Mouse (Mus musculus) CH12.LX (cell line): ENCODE data around the gene Rhbdl1. TPM values are rescaled to one million over a fixed set of nuclear protein-coding genes. Genes with fewer than 3 reads are reported as not detected.

ENCODE experiments used
- DNase-seq: peaks from one replicate; pipeline ENCODE4 v3.0.0-alpha.2; 2013; ENCODE audit errors: extremely low read depth
- H3K27ac ChIP-seq: 2 replicates; pipeline ENCODE4 v1.5.1; 2012; ENCODE audit warnings: low read depth, mild to moderate bottlenecking, control low read depth, moderate library complexity; ENCODE audit not compliant: insufficient read depth
- H3K27me3 ChIP-seq: replicated peaks from 2 replicates; pipeline ENCODE3; 2012; ENCODE audit warnings: inconsistent platforms
- H3K36me3 ChIP-seq, 2 experiments: replicated peaks in 1 of 2; 2 replicates each; pipeline versions ENCODE3 to v1.6.1; 2012; ENCODE audit warnings: inconsistent platforms in 1 of 2, low read length in 1 of 2, mild to moderate bottlenecking in 1 of 2, mixed read lengths in 1 of 2, moderate library complexity in 1 of 2; ENCODE audit not compliant: control insufficient read depth in 1 of 2, insufficient read depth in 1 of 2
- H3K4me1 ChIP-seq, 2 experiments: 2 replicates each; pipeline ENCODE4 v1.6.1; 2012; ENCODE audit warnings: inconsistent platforms in 1 of 2, moderate library complexity in 1 of 2; ENCODE audit not compliant: insufficient read depth in 2 of 2, control insufficient read depth in 1 of 2
- H3K4me2 ChIP-seq: 2 replicates; pipeline ENCODE4 v1.6.1; 2012; ENCODE audit warnings: low read depth, mild to moderate bottlenecking, control low read depth; ENCODE audit not compliant: poor library complexity, insufficient read depth, severe bottlenecking
- H3K4me3 ChIP-seq, 3 experiments: fragments of 150-350 bp in 1 of 3; sonication (generic) in 1 of 3; replicated peaks in 1 of 3; 2 replicates each; pipeline versions ENCODE3 to v1.5.1; 2011 to 2012; ENCODE audit warnings: low read depth in 2 of 3, low read length in 2 of 3, mild to moderate bottlenecking in 2 of 3, moderate library complexity in 2 of 3, control low read depth in 1 of 3, improper control_type of control experiment in 1 of 3, inconsistent platforms in 1 of 3, mixed read lengths in 1 of 3; ENCODE audit not compliant: poor library complexity in 1 of 3
- H3K79me2 ChIP-seq: replicated peaks from 2 replicates; pipeline ENCODE4 v1.6.1; 2012; ENCODE audit warnings: mild to moderate bottlenecking, moderate library complexity; ENCODE audit not compliant: control insufficient read depth, poor library complexity, insufficient read depth, severe bottlenecking; ENCODE audit errors: extremely low read depth
- H3K9ac ChIP-seq: 2 replicates; pipeline ENCODE4 v1.6.1; 2012; ENCODE audit warnings: low read depth, mild to moderate bottlenecking, control low read depth, moderate library complexity; ENCODE audit not compliant: insufficient read depth
- H3K9me3 ChIP-seq: replicated peaks from 2 replicates; pipeline ENCODE3; 2012; ENCODE audit warnings: low read length, inconsistent platforms, mixed read lengths
- ELF1 ChIP-seq: IDR thresholded peaks from 2 replicates; pipeline ENCODE4 v1.6.1; 2014; ENCODE audit warnings: low read depth, mild to moderate bottlenecking, inconsistent platforms, low read length, improper control_type of control experiment
- ETS1 ChIP-seq: conservative IDR thresholded peaks from 2 replicates; pipeline ENCODE4 v1.6.1; 2012; ENCODE audit warnings: low read depth, mild to moderate bottlenecking, inconsistent platforms, low read length, improper control_type of control experiment, moderate library complexity
- MAX ChIP-seq: IDR thresholded peaks from 2 replicates; pipeline ENCODE4 v1.6.1; 2011; ENCODE audit warnings: low read length, improper control_type of control experiment
- MYC ChIP-seq: IDR thresholded peaks from 2 replicates; pipeline ENCODE4 v1.6.1; 2011; ENCODE audit warnings: low read depth, mild to moderate bottlenecking, improper control_type of control experiment, low read length
- NELFE ChIP-seq: IDR thresholded peaks from 2 replicates; pipeline ENCODE4 v1.6.1; 2011; ENCODE audit warnings: low read depth, low read length, improper control_type of control experiment
- POLR2AphosphoS2 ChIP-seq: IDR thresholded peaks from 2 replicates; pipeline ENCODE4 v1.6.1; 2011; ENCODE audit warnings: low read depth, low read length, improper control_type of control experiment
- SIN3A ChIP-seq: IDR thresholded peaks from 2 replicates; pipeline ENCODE4 v1.6.1; 2012; ENCODE audit warnings: low read length, improper control_type of control experiment, inconsistent platforms
- SMC3 ChIP-seq: IDR thresholded peaks from 2 replicates; pipeline ENCODE4 v1.6.1; 2011; ENCODE audit warnings: low read depth, low read length, improper control_type of control experiment
- TBP ChIP-seq: conservative IDR thresholded peaks from 2 replicates; pipeline ENCODE4 v1.6.1; 2011; ENCODE audit warnings: low read depth, low read length, improper control_type of control experiment
- TCF12 ChIP-seq: IDR thresholded peaks from 2 replicates; pipeline ENCODE4 v1.6.1; 2014; ENCODE audit warnings: low read depth, mild to moderate bottlenecking, inconsistent platforms, low read length, improper control_type of control experiment
- UBTF ChIP-seq: IDR thresholded peaks from 2 replicates; pipeline ENCODE4 v1.6.1; 2012; ENCODE audit warnings: low read depth, mild to moderate bottlenecking, inconsistent platforms, low read length, improper control_type of control experiment, moderate library complexity
- USF1 ChIP-seq: IDR thresholded peaks from 2 replicates; pipeline ENCODE4 v1.6.1; 2014; ENCODE audit warnings: low read depth, mild to moderate bottlenecking, inconsistent platforms, low read length, improper control_type of control experiment
- ZC3H11A ChIP-seq: IDR thresholded peaks from 2 replicates; pipeline ENCODE4 v1.6.1; 2012; ENCODE audit warnings: low read depth, mild to moderate bottlenecking, inconsistent platforms, low read length, improper control_type of control experiment
- ZMIZ1 ChIP-seq: IDR thresholded peaks from 2 replicates; pipeline ENCODE4 v1.6.1; 2012; ENCODE audit warnings: low read depth, mild to moderate bottlenecking, inconsistent platforms, low read length, improper control_type of control experiment
- ZNF384 ChIP-seq: IDR thresholded peaks from 2 replicates; pipeline ENCODE4 v1.6.1; 2012; ENCODE audit warnings: low read depth, low read length, improper control_type of control experiment, inconsistent platforms
- dilution Hi-C: fragments of 300-500 bp; cut with MboI; formaldehyde crosslinking; loops from 2 replicates; pipeline ENCODE4 v1.14.3; 2020; ENCODE audit warnings: low sequenced_read_pairs; ENCODE audit not compliant: extremely low pct_unique_long_range_greater_than_20kb, extremely low pct_ligation_motif_present
- in situ Hi-C: fragments of 300-500 bp; cut with MboI; formaldehyde crosslinking; loops from 3 replicates; pipeline ENCODE4 v1.14.3; 2019; ENCODE audit warnings: low sequenced_read_pairs, low pct_ligation_motif_present, low pct_unique_long_range_greater_than_20kb, mixed read lengths
- polyA plus RNA-seq: library from polyadenylated mRNA; unstranded; fragments of >175 nt; gene quantifications from 2 replicates; pipeline ENCODE4 v1.2.1, GENCODE M21; 2012; ENCODE audit warnings: low read depth; ENCODE audit not compliant: insufficient read length
- total RNA-seq, 2 experiments: library from RNA; depleted of rRNA; stranded (reverse); fragments of 300-350 nt in 1 of 2; fragments of >200 nt in 1 of 2; gene quantifications; 2 replicates each; pipeline ENCODE4 v1.2.3; 2012 to 2014

Gene Rhbdl1
- total and polyA plus RNA-seq, 3 experiments, result 1.9 to 2.8 TPM; not detected in 1

GRCm38 (mm10) chr17:25842509-25842908, 5.4 kb upstream of the Rhbdl1 start:
- Histone ChIP-seq H3K9me3 (no peaks in the 10 kb centered on the region), H3K4me3 (no peak overlapping the region), H3K4me2 (no peak overlapping the region), H3K27me3 (no peaks in the 10 kb centered on the region), H3K79me2 (peaks cover 14% of the 10 kb centered on the region), H3K27ac (no peak overlapping the region), H3K4me1 (peaks cover 12 to 15% of the 10 kb centered on the region in 2 experiments), H3K9ac (no peak overlapping the region), H3K36me3 (peaks cover 62 to 83% of the 10 kb centered on the region in 2 experiments)
- dilution Hi-C loops (no loop called here), in situ Hi-C loops (no loop called here)
- 0 out of 2 replicates have a peak, but pooled peaks have one; percentile 30 for TF ChIP-seq ELF1
- TF ChIP-seq TBP, result peak; percentile 88
- TF ChIP-seq ZNF384, result 0 out of 2 replicates have a peak, but pooled peaks have one; percentile 19
- no peak for TF ChIP-seq UBTF
- no peak for TF ChIP-seq ETS1
- no peak for DNase-seq

DNA sequence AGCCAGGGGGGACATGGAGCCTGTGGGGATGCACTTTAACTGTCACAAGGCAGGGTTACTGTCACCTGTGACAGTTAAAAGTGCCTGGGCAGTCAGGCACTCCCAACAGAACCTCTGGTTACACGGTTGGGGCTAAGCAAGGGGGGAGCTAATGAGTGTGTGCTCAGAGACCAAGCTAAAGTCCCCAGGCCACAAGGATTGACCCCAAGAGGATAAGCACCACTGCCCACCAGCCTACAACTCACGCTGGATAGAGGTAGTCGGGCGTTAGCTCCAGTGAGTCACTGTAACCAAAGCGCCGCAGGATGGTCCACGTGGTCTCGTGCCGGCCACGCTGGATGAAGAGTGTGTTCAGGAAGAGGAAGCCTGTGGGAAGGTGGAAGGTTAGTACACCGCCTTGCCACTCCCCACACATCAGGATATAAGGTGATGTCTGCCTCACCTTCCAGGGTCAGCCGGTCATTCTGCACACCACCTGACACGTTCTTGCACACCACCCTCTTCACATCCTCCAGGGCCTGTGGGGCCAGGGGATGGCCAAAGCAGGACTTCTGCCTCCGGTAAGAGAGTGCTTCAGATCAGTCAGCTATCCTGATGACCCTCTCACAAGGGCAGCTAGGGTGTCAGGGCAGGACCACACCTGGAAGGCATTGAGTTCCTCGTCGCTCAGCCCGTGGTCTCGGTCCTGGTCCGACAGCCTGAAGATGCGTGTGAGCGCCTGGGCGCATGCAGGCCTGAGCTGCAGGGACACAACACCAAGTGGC, 4.2 kb upstream of the Rhbdl1 start, which contains the start of gene Gm20683:
Gene Gm20683 (minus strand): TSS at position 647 of the 764 bp plus-strand sequence.
- dilution Hi-C loops (no loop called here), in situ Hi-C loops (no loop called here)
- Histone ChIP-seq H3K27me3 (no peaks in the 10 kb centered on the region), H3K9me3 (no peaks in the 10 kb centered on the region), H3K4me1 (peaks cover 12 to 15% of the 10 kb centered on the region in 2 experiments), H3K36me3 (peaks cover 69 to 83% of the 10 kb centered on the region in 2 experiments), H3K27ac (no peak within 1 kb of the TSS), H3K79me2 (peaks cover 14% of the 10 kb centered on the region), H3K4me3 (no peak within 1 kb of the TSS), H3K4me2 (no peak within 1 kb of the TSS), H3K9ac (no peak within 1 kb of the TSS)
- DNase-seq, result no peak
- TF ChIP-seq TCF12, result no peak
- no peak for TF ChIP-seq MAX
- TF ChIP-seq MYC, result no peak
- no peak for TF ChIP-seq NELFE
- no peak for TF ChIP-seq USF1
- no peak for TF ChIP-seq SMC3
- no peak for TF ChIP-seq ZNF384
- TF ChIP-seq ETS1, result no peak
- no peak for TF ChIP-seq SIN3A
- TF ChIP-seq POLR2AphosphoS2, result no peak
- no peak for TF ChIP-seq ZMIZ1
- no peak for TF ChIP-seq ZC3H11A
